Mouse (Mus musculus) cortical plate, adult 2 months (tissue): ENCODE data around the gene Fxyd7.

Source experiments
- CTCF ChIP-seq: fragments of 200-500 bp; IDR thresholded peaks from 2 replicates; pipeline ENCODE4 v1.5.1; 2011; ENCODE audit warnings: mild to moderate bottlenecking, control low read depth, low read length; ENCODE audit not compliant: insufficient read depth; ENCODE audit errors: extremely low read depth
- POLR2A ChIP-seq: fragments of 200-500 bp; IDR thresholded peaks from 2 replicates; pipeline ENCODE4 v1.6.1; 2011; ENCODE audit warnings: mild to moderate bottlenecking, low read length, control low read depth; ENCODE audit not compliant: insufficient read depth; ENCODE audit errors: extremely low read depth

GRCm38 (mm10) chr7:31074061-31074712 lies 22.9 kb upstream of the Fxyd7 start:
- TF ChIP-seq CTCF: no peak
- no peak for TF ChIP-seq POLR2A
